Mouse (Mus musculus): Measurements from ENCODE around the gene Cfap61.

The Cfap61 gene

DNA sequence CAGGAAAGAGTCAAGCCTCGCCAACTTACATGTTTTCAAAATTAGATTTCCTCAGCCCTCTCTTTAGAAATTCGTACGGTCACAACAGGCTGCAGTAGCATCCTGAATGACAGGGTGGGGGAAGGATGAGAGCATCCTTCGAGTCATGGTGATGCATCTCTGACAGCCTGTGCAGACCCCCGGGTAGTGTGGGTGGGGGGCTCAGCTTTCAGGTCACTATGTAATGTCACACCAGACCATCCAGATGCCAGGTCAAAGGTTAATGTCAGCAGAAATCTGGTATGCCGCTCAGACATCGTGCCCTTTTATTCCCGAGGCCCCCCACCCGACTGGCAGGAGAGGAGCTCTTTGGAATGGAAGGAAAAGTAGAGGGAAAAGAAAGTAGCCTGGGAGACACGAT is 15.7 kb downstream of the Cfap61 start:
- no peak for DNase-seq

DNA sequence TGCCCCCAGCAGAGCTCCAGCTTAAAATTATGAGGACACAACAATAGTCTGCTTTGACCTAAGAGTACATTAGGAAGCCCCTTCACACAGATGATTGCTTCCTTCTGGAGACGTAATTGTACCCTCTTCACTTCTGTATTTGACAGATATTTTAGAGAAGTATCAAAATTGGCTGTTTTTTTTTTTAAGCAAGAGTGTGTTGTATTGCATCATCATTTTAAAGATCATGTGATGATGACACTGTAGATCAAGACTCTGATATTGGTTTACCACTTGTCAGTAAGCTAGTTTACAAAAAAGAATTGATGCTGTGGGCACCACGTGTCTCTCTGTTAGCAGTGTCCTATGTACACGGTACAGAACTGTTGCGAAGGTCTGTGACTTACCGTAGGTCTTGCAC is 18.1 kb downstream of the Cfap61 start:
- DNase-seq = no peak

DNA sequence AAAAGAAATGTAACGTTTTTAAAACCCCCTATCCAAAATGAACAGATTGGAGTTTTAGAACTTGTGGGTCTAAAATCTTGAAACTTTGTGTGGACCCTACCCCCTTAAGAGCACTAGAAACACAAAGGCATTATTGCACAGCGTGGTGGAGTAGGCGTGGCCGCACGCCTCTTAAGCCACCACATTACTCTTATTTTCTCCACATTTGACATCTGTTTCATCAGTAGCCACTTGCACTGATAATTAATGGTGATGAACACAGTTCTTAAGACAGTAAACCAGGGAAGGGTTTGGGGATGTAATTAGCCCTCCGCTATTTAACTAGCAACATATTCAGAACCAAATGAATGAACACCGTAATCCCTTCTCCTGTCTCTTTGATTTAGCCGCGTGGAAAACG is 21.3 kb downstream of the Cfap61 start:
- DNase-seq = no peak

DNA sequence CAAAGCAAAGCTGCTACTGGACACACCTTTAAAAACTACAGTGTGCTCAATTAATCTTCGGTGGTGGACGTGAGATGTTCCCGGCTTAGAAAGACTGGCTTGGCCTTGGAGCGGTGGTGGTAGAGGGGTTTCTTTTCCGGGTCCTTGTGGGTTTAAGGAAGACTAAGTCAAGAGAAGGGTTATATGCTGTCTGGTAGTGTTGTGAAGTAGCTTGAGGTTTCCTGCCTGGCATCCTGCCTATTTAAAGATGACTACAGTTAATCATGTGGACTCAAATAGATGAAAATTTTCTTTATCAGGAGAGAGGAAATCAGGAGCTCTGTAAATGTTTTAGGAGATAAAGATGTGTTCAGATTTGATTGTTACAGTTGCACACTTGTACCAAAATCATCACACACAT is 21.7 kb downstream of the Cfap61 start:
- no peak for DNase-seq

DNA sequence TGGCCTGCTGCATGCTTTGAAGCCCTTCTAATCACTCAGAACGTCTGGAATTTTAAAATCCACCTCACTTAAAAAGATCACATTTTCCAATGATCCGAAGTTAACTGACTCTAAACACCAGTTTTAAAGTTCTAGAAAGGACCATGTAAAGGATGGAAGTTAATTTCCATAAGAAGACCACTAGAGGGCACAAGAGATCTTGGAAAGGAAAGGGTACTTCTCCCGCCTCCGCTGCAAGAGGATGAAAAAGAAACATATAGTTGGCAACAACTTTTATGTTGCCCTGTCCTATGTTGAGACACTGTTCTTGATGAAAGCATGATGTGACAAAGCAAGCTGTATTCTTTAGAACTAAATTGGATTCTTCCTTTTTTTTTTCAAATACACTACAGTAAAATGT is 22.9 kb downstream of the Cfap61 start:
- DNase-seq = peak; percentile 21

DNA sequence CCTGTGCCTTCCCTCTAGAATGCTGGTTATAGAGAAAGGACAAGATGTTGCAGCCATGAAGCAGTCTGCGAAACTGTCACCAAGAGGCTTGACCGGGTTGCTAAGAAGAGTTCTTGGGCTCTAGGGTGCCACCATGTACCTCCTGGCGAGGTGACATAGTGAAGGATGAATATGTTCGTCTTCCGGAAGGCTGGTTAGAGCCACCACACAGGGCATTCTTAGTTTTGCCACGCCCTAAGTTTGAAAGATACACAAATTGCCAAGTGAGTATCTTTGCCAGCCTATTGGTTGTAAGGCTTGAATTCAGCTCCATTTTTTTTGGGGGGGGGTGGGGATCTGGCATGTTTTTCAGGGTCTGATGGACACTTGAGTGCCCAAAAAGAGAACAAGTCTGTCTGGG is 23.5 kb downstream of the Cfap61 start:
- DNase-seq = no peak

DNA sequence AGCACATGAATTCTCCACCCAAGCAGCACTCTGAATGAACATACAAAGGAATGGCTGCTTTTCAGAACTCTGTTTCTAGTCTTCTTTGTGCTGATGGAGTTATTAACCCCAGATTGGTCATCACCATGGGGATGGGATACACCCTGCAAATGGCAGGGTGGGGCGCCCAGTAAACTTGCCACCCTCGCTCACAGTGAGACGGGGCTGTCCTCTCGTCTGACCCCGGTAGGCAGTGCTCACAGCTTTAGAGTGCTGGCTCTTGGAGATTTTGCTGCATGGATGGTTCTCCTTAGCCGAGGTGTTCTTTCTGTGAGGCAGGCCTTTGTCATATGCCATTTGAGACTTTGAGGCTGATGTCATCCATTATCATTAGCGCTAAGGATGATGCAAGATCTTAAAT is 24.0 kb downstream of the Cfap61 start:
- no peak for DNase-seq

DNA sequence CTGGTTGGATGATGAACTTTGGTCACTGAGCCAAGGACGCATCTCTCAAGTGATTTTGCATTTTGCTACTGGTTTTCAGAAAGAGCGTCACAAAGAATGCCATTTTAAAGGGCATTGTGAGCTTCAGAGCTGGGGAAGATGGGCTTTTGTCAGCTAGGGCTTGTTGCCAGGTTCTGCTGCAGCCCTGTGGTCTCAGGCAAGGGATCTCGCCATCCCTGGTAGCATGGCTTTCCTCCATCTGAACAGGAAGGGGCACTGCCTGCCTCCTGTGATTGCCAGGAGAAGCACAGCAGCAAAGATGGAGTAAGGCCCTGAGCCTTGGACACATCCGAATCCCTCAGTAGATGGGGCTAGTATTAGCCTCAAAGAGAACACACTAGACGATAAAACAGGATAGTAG is 27.3 kb downstream of the Cfap61 start:
- DNase-seq = no peak

DNA sequence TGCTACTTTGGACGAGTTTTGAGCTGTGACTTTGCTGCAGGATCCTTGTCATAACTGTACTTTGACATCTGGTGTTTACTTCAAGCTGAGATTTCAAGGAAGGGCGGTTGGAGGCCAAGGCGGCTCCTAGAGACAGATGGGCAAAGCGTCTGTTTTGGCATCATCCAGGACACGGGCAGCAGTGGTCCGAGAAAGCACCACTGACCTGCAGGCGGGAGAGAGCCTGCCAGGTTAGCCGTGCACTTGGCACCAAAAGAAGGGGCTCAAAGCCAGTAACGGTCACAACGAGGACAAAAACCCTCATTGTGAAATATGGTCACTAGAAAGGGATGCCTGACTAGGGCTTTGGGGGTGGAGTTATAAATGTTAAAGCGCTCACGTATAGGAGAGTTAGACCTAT is 36.2 kb downstream of the Cfap61 start:
- no peak for DNase-seq

DNA sequence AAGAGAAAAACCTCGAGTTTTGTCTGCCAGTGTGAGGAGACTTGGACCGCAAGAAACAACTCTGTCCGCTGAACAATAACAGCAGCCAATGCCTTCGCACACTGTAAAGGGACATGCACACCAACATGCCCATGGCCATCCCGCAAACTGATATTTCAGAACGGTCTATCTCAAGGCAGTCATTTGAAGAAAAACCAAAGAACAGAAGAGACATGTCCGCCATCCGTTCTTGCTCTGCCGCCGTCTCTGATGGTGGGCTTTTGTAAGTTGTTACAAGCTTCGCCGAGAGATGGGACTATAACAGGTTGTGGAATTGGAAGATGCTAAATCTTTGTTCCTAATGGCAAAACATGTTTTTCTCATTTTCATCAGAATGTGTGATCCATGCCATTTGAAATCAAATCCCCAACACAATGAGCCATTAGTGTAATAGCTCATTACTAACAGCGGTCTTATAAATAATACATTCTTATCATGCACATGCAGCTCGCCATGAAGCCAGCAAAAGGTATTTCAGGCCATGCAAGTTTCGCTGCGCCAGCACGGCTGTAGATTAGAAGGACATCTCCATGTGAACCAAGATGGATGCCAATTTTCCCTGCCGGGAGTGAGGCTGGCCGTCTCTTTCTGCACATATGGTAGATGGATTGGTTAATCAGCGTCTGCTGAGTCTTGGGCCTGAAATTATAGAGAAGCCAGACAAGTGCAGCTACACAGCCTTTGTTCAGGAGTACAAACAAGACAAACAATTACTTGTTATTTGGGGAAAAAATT is 36.8 kb downstream of the Cfap61 start:
- no peak for DNase-seq

DNA sequence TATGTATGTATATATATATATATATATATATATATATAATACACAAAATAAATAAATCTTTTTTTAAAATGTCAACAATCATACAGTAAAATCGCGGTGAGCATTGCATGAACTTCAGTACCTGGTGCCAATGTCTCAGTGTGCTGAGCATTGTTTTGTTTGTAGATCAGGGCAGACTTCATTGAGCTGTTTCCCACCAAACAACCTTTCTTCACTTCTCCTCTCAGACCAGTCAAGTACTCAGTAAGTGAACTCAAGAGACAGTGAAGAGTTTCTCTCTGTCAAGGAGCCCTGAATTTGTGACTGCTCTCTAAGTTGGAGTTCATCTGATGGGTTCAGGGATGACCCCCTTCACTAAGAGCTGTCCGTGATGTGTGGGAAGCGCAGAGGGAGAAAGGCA is 38.0 kb downstream of the Cfap61 start:
- DNase-seq = no peak

DNA sequence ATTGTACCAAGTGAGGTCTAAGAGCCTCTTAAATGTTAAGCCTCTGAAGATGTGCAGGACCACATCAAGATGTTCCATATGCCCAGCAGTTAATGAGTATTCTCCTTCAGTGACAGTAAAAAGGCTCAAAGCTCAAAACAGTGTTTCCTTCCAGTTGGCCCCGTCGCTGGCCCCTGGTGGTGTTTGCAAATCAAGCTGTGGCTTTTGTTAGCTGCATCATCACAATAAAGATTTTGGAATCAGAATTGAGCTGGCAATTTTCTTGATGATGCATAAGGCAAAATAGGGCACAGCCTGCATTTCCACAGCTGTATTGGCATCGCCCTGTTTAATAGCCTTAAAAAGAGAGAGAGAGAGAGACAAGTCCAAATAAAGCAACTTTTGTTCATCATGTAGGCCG is 45.0 kb downstream of the Cfap61 start:
- DNase-seq = no peak

DNA sequence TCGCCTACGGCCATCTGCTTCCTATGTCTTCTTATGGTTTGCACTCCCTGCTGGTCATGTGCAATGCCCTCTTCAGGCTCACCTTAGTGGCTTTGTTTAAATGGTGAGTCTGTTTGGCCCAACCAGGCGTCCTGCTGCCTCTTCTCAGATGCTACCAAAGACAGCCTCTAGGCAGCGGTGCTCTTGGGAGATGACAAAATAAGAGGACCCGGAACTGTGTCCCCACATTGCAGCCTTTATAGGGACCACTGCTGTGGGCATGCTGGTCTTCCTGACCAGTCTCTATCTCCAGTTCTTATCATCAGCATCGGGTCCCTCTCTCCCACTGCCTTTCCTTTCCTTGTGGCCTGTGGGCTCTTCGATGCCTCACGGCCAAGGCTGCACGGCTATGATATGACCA is 46.3 kb downstream of the Cfap61 start:
- no peak for DNase-seq

DNA sequence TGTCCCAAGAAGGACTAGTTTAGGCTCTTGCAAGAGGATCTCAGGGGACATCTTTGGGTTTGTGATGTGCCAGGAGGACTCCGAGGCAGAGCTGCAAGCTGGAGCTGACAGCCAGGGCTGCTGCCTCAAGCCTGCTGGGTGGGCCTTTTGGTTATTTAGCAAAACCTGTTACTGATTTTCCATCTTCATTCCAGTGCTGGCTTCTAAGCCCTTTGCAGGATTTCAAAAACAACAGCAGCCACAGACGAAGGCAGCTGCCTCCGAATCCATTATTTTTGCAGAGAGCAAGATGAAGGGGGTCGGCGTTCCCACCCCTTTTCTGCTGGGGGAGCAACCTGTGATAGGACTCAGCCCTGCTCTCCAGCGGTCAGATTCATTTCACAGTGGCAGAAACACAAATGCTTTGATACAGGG is 47.1 kb downstream of the Cfap61 start:
- no peak for DNase-seq

DNA sequence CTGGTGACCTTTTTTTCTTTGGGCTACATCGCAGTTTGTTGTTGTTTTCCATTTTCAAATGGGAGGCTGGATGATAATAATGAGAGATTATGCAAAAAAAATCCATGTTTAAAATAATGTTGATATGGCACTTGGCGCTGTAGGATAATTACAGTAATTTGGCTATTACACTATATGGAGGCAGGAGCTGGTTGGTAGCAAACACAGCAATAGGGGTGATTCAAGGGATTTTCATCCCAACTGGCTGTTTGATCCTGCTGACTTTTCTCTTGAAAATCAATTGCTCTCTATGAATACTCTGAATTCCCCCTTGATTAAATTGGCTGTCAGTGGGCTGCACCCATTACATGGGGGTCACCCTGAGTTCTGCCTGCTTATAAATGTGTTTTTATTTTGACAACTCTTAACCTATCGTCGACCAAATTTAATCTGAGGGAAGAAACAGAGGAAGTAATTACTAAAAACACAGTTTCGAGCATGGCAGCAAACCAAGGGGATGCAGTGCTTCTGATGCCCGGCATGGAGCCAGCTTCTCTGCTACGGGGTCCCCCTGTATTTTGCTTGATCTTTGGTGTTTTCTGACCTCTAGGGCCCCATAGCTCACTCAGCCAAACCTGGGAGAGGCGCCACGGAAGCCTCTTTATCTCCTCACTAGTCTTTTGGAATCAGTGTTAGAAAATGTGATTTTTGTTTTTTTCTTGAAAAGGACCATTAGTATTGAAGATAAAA is 47.9 kb downstream of the Cfap61 start:
- no peak for DNase-seq

DNA sequence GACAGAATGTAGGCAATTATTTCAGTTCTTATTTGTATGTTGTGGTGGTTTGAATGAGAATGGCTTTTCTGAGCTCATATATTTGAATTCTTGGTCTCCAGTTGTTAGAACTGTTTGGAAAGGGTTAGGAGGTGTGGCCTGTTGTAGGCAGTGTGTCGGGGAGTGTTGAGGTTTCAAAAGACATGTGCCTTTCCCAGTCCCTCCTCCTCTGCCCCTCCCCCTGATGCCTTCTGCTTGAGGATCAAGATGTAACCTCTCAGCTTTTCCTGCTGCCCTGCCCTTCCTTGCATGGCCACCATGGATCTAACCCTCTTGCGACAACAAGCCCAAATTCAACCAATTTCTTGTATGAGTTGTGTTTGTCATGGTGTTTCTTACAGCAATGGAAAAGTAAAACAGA is 53.2 kb downstream of the Cfap61 start:
- DNase-seq = no peak

DNA sequence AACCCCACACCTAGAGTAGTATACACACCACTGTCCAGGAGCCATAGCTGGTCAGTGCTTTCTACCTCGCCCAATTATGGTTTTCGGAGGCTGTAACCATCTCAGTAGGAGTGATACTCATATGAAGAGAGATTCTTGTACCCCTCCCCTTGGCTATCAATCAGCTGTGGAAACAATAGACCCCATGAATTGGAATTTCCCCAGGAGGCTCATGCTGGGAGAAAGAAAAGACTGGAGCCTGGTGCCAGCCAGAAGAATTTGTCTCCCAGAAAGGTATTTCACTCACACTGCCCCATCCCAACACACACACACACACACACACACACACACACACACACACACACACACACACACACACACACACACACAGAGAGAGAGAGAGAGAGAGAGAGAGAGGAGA is 55.9 kb downstream of the Cfap61 start:
- DNase-seq = no peak

DNA sequence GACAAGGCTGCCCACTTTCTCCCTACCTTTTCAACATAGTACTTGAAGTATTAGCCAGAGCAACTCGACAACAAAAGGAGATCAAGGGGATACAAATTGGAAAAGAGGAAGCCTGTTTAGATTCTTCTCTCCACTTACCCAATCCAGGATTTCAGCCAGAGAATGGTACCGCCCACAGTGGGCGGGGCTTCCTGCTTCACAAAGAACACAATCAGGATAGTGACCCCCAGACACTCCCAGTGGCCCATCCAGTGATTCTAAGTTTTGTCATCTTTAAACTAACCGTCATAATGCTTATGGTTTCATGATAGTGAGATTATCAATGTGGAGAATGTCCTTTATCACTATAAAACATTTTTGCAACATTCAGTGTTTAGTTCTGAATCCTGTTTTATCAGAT is 61.9 kb downstream of the Cfap61 start:
- DNase-seq = no peak

DNA sequence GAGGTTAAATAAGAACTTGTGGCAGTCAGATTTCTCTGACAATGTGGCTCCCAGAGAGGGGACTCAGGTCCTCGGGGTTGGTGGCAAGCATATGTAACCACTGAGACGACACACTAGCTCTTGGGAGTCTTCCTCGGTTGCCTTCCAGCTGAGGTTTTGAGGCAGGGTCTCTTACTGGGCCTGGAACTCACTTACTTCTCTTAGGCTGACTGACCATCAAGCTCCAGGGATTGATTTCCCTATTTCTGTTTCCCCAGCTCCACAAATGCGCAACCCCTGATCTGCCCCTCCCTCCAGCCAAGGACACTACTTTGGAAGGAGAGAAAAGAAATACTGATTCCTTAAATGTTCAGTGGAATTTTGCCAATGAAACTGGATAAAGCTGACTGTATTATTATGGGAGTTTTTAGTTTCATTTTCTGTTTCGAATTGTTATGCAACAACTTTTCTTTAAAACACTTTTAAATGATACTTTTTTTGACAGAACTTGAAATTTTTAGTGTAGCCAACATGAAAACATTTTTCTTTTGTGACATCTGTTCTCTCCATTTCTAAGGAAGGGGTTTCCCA is 63.5 kb downstream of the Cfap61 start:
- no peak for DNase-seq

DNA sequence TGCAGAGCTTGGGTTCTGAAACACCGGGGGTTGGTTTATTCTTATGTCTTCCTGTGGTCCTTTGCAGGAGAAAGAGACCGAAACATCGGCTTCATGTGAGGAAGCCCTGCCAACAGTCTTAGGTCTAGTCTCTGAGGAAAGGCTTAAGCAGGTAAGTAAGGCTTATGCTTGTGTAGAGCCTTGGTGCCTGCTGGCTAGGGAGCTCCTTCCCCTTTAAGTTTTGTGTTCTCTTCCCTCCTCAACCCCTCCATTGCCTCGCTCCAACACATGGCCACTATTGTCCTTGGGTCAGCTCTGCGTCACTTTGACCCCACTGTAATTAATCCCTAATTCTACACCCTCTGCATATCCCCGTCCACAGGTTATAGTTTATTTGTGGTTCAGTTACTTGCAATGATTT is 74.2 kb downstream of the Cfap61 start:
- no peak for DNase-seq

DNA sequence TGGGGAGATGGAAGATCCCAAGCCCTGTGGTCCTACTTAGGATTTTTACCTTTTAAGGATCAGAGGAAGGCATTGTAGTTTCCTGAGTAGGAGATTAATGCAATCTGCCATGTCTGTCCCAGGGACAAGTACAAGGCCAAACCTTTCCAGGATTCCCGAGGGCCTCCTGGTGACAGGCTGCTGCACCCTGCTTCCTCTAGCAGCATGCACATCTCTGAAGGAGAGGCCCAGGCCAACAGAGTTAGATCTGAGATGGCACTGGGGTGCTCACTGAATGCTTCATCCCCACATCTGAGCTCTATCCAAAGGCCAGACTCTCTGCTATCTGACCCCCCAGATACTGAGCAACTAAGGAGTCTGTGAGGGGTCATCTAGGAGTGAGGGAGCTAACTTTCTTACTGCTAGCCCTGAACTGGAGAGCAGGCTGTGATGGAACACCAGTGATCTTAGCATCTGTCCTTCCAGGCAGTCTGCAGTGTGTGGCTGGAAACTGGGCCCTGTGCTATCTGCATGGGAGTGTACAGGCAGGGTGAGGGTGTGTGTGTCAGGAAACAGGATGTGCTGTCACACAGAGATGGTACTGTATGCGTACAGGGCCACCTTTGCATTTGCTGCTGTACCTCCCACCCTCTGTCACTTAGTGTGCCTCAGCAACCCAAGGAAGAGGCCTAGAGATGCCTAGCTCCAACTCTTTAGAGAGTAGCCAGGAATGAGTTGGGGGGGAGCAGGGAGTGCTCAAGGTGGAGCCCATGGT is 75.2 kb downstream of the Cfap61 start:
- DNase-seq = no peak

DNA sequence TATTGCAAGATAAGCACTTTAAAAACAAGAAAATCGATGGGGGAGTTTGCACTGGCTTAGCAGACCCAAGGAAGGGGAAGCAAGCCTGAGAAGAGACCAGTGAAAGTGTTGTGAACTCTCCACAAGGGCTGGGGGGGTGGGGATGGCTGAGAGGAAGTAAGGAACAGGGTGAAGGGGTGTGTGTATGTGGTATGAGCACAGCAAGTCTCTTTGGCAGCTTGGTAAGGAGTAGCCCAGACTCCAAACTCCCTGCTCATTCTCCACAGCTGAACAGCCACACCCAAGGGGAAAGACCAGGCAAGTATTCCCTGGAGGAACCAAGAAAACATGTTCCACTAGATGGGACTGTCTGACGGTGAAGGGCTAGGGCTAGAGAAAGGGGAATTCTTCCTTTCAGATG is 76.2 kb downstream of the Cfap61 start:
- DNase-seq = no peak

DNA sequence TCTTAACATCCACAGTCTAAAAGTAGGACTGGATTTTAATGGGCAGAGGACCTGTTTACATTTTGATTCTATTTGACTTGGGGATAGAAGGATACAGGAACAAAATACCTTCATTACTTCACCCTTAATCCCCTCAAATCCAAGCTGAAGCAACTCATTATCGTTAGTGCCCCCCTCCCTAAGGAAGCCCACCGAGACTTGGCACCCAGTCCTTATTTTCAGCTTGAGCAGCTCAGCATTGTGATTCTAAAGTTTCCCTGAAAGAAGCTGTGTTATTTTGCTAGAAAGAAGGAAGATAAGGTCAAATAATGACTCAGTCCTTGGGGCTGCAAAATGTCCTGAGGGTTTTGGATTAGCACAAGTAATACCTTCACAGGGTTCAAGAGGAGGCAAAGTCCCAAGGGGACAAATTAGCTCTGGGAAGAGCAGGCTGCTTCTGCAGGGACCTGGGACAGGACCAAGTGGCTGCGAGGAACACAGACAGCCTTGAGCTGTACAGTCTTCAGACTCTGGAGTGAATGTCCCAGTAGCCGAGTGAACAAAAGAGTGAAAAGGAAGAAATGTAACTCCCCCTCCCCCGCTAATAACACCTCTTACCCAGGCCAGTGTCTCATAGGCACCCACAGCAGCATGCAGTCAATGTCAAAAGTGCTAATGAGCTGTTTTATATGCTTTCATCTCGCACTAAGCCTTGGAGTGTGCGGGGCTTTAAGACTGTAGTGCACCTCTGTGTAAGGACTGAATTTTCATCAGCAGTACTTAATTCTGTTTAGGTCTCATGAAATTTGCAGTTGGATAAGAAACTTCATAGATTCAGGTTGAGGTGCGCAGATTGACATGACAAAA is 81.0 kb downstream of the Cfap61 start:
- no peak for DNase-seq
